Mouse (Mus musculus): ENCODE measurements around the gene Bmp2k.
A peak's percentile ranks its signal among the peaks of the same experiment; 100 is the strongest.
"Not testable (repeated sequence)": the region's sequence is repeated elsewhere in the genome, so short reads cannot be mapped to it uniquely, and the experiment has no call there.

The Bmp2k gene

GRCm38 (mm10) chr5:97002336-97002735, 4.8 kb downstream of the Bmp2k start:
- no peak for DNase-seq (ENCODE audit: low spot score)

- DNase-seq (ENCODE audit: low spot score): no peak
Observed at GRCm38 (mm10) chr5:97002937-97003336, 5.4 kb downstream of the Bmp2k start.

- DNase-seq (ENCODE audit: low spot score): peak; percentile 41
Observed at GRCm38 (mm10) chr5:97004178-97005030, 6.9 kb downstream of the Bmp2k start.

GRCm38 (mm10) chr5:97005891-97006290, 8.4 kb downstream of the Bmp2k start:
- no peak for DNase-seq (ENCODE audit: low spot score)

GRCm38 (mm10) chr5:97006929-97007328, 9.4 kb downstream of the Bmp2k start:
- no peak for DNase-seq (ENCODE audit: low spot score)

- DNase-seq (ENCODE audit: low spot score): no peak
Observed at GRCm38 (mm10) chr5:97007496-97007895, 10.0 kb downstream of the Bmp2k start.

- DNase-seq (ENCODE audit: low spot score): not testable (repeated sequence)
Observed at GRCm38 (mm10) chr5:97009140-97009539, 11.7 kb downstream of the Bmp2k start.

GRCm38 (mm10) chr5:97009601-97010335, 12.3 kb downstream of the Bmp2k start:
- DNase-seq (ENCODE audit: low spot score): no peak

GRCm38 (mm10) chr5:97015781-97016508, 18.5 kb downstream of the Bmp2k start:
- no peak for DNase-seq (ENCODE audit: low spot score)

GRCm38 (mm10) chr5:97016842-97017577, 19.5 kb downstream of the Bmp2k start:
- no peak for DNase-seq (ENCODE audit: low spot score)

GRCm38 (mm10) chr5:97022305-97023278, 25.1 kb downstream of the Bmp2k start:
- DNase-seq (ENCODE audit: low spot score): peak; percentile 23

- no peak for DNase-seq (ENCODE audit: low spot score)
Observed at GRCm38 (mm10) chr5:97024834-97025233, 27.3 kb downstream of the Bmp2k start.

- no peak for DNase-seq (ENCODE audit: low spot score)
Observed at GRCm38 (mm10) chr5:97025650-97026049, 28.2 kb downstream of the Bmp2k start.

- DNase-seq (ENCODE audit: low spot score): no peak
Observed at GRCm38 (mm10) chr5:97028004-97028403, 30.5 kb downstream of the Bmp2k start.

GRCm38 (mm10) chr5:97028840-97029239, 31.4 kb downstream of the Bmp2k start:
- not testable (repeated sequence) for DNase-seq (ENCODE audit: low spot score)

GRCm38 (mm10) chr5:97031771-97032170, 34.3 kb downstream of the Bmp2k start:
- no peak for DNase-seq (ENCODE audit: low spot score)

GRCm38 (mm10) chr5:97045260-97045659, 47.8 kb downstream of the Bmp2k start:
- no peak for DNase-seq (ENCODE audit: low spot score)

- no peak for DNase-seq (ENCODE audit: low spot score)
Observed at GRCm38 (mm10) chr5:97046680-97047079, 49.2 kb downstream of the Bmp2k start.

- DNase-seq (ENCODE audit: low spot score): no peak
Observed at GRCm38 (mm10) chr5:97048905-97049304, 51.4 kb downstream of the Bmp2k start.

- no peak for DNase-seq (ENCODE audit: low spot score)
Observed at GRCm38 (mm10) chr5:97054166-97054565, 56.7 kb downstream of the Bmp2k start.

- no peak for DNase-seq (ENCODE audit: low spot score)
Observed at GRCm38 (mm10) chr5:97054801-97055200, 57.3 kb downstream of the Bmp2k start.
